Mouse (Mus musculus): ENCODE measurements around the gene Galnt17.

GRCm38 (mm10) chr5:131007198-131007597 is 301.1 kb downstream of the Galnt17 start:
- TF ChIP-seq CTCF (IDR thresholded peaks at IDR 0.05; ENCODE audit: low read depth, low read length), result no peak
- TF ChIP-seq POLR2A (IDR thresholded peaks at IDR 0.05; ENCODE audit: insufficient read depth, low read length), result no peak
- no peak for TF ChIP-seq EP300 (IDR thresholded peaks at IDR 0.05; ENCODE audit: insufficient read depth, low read depth, low read length)
